8 mouse cellular contexts compared by ENCODE assay signal in the genomic region with DNA sequence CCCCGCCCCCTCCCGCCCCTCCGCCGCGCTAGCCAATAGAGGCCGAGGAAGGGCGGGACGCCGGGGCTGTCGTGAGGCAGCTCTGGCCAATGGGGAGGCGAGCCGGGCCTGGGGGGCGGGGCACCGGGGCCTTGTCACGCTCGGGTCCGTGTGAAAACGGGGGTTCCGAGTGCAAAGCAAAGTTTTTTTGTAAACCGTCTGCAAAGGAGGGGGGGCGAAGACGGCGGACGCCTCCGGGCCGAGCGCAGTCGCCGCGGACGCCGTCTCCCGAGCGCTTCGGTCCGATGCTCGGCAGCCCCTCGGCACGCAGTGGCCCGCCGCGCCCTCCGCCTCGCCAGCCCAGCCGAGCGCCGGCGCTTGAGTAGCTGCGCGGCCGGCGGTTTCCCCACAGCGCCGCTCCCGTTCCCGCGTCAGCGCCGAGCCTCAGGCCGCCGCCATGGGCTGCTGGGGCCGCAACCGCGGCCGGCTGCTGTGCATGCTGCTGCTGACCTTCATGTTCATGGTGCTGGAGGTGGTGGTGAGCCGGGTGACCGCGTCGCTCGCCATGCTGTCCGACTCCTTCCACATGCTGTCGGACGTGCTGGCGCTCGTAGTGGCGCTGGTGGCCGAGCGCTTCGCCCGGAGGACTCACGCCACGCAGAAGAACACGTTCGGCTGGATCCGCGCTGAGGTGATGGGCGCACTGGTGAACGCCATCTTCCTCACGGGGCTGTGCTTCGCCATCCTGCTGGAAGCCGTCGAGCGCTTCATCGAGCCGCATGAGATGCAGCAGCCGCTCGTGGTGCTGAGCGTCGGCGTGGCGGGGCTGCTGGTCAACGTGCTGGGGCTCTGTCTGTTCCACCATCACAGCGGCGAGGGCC. TPM values are rescaled to one million over a fixed set of nuclear protein-coding genes. Genes with fewer than 3 reads are reported as not detected.
DNase-seq lines count a peak whose midpoint lies in the region; ATAC-seq and TF ChIP-seq lines count a peak whose summit lies in the region.

A gene (plus strand): TSS at position 197 of the 860 bp plus-strand sequence.

- H3K9ac ChIP-seq in hindbrain, postnatal 0 days (replicated peaks; ENCODE audit: low read length), result peak within 1 kb of the TSS; percentile 90

- intact Hi-C loops in left cerebral cortex, adult 2 months (cut with DNase I), result loop anchor here (1.0 to 10.0 kb wide), 4 partner anchors 46 to 332 kb away; a partner anchor contains a TSS

- peaks cover 7% of the 10 kb centered on the region; the same call in 1 of the 2 replicates for H3K36me3 ChIP-seq in hindbrain, postnatal 0 days (ENCODE audit: insufficient read depth, low read length)

- H3K27me3 ChIP-seq in hindbrain, postnatal 0 days (ENCODE audit: insufficient read depth, low read length), result no peaks in the 10 kb centered on the region

- no peaks in the 10 kb centered on the region for H3K9me3 ChIP-seq in hindbrain, postnatal 0 days (ENCODE audit: low read length)

- peak; percentile 99 for ATAC-seq in hindbrain, postnatal 0 days
- ATAC-seq in megakaryocyte, adult 5-6 weeks (ENCODE audit: poor library complexity, severe bottlenecking), result peak; percentile 91

- WGBS in hindbrain, postnatal 0 days, result 1% methylated on average over 103 of the region's 104 CpGs

- H3K4me1 ChIP-seq in hindbrain, postnatal 0 days (ENCODE audit: insufficient read depth, low read length), result peaks cover 16% of the 10 kb centered on the region

- H3K27ac ChIP-seq in hindbrain, postnatal 0 days, result peak within 1 kb of the TSS; percentile 97
- peak within 1 kb of the TSS; percentile 96 for H3K27ac ChIP-seq in left cerebral cortex, adult 2 months

- H3K4me2 ChIP-seq in hindbrain, postnatal 0 days (ENCODE audit: low read depth, low read length), result peak within 1 kb of the TSS; percentile 90

- no peak for TF ChIP-seq CTCF in hindbrain, postnatal 0 days (IDR thresholded peaks at IDR 0.05; ENCODE audit: low read depth)
- TF ChIP-seq CTCF in left cerebral cortex, adult 2 months (IDR thresholded peaks at IDR 0.05), result no peak

- peak within 1 kb of the TSS; percentile 94 for H3K4me3 ChIP-seq in hindbrain, postnatal 0 days (ENCODE audit: low read length)
- peak within 1 kb of the TSS; percentile 96 for H3K4me3 ChIP-seq in left cerebral cortex, adult 2 months

- peak; percentile 98 for DNase-seq in T-cell, adult 2 months (ENCODE audit: low spot score)
- DNase-seq in cerebellum, postnatal 36 days, result peak; percentile 99 to 100
- DNase-seq in gastrocnemius, adult 18-20 months (ENCODE audit: low spot score), result peak; percentile 98
- peak; percentile 99 for DNase-seq in hindbrain, postnatal 0 days (ENCODE audit: low spot score)
- DNase-seq in left cerebral cortex, adult 2 months (ENCODE audit: extremely low spot score in 1 of 2, low spot score in 2 of 2), result peak; percentile 99
- peak; percentile 99 for DNase-seq in right cerebral cortex, adult 2 months (ENCODE audit: low spot score in 2 of 2)
- peak; percentile 99 for DNase-seq in urinary bladder, postnatal 14 days (ENCODE audit: low spot score)

RNA-seq across cellular contexts. Expression of the gene that starts here (rescaled TPM):
- 1 to 10 TPM; 5.6 to 8.2 TPM for total RNA-seq in gastrocnemius, adult 18-20 months (2021)
- 22.1 and 27.7 TPM in 2 replicates for total RNA-seq in hindbrain, postnatal 0 days (2014; rRNA removed)
- polyA plus RNA-seq in hindbrain, postnatal 0 days (2015; fragmentation: Nextera tagmentation; extraction: Ambion mirVana), result 5.1 TPM in 2 replicates
- total RNA-seq in left cerebral cortex, adult 2 months (2021), result 10 to 100 TPM; 33.3 to 36.3 TPM
- 10.1 TPM in 2 replicates for total RNA-seq in megakaryocyte, adult 5-6 weeks (2015)
- total RNA-seq in megakaryocyte, adult 5-6 weeks (2017), result 11.2 and 12.1 TPM in 2 replicates

Comparison
In these comparisons a context has a peak if more than half of its experiments do, and no peak if none do; other contexts are left out.
1. Peak in every context shown above with its lines: DNase-seq, ATAC-seq, H3K4me3 ChIP-seq and H3K27ac ChIP-seq.